Mouse (Mus musculus) hindbrain, postnatal 0 days (tissue): ENCODE data around the gene Mbd5. TPM values are rescaled to one million over a fixed set of nuclear protein-coding genes. Genes with fewer than 3 reads are reported as not detected.

Experiments
- ATAC-seq: fragments of 200-750 bp; cut with Nextera tagmentation; 2 replicates; pipeline ENCODE4 v1.8.0; 2017; ENCODE audit warnings: mild to moderate bottlenecking, moderate TSS enrichment, moderate library complexity
- DNase-seq: peaks from one replicate; pipeline ENCODE4 v3.0.0-alpha.2; 2015; ENCODE audit warnings: low spot score
- H3K27ac ChIP-seq: fragments of 300-500 bp; sonication (generic); 2 replicates; pipeline ENCODE4 v1.5.1; 2014; ENCODE audit warnings: mild to moderate bottlenecking
- H3K27me3 ChIP-seq: fragments of 300-500 bp; sonication (generic); 2 replicates; pipeline ENCODE4 v1.6.1; 2014; ENCODE audit warnings: low read length, mixed read lengths; ENCODE audit not compliant: insufficient read depth
- H3K36me3 ChIP-seq: fragments of 300-500 bp; sonication (generic); 2 replicates; pipeline ENCODE4 v1.6.1; 2014; ENCODE audit warnings: low read length, mixed read lengths; ENCODE audit not compliant: insufficient read depth
- H3K4me1 ChIP-seq: fragments of 300-500 bp; sonication (generic); 2 replicates; pipeline ENCODE4 v1.6.1; 2014; ENCODE audit warnings: antibody characterized with exemption, low read length, mixed read lengths; ENCODE audit not compliant: insufficient read depth
- H3K4me2 ChIP-seq: fragments of 300-500 bp; sonication (generic); 2 replicates; pipeline ENCODE4 v1.6.1; 2014; ENCODE audit warnings: low read depth, mild to moderate bottlenecking, low read length, moderate library complexity, mixed read lengths
- H3K4me3 ChIP-seq: fragments of 300-500 bp; sonication (generic); 2 replicates; pipeline ENCODE4 v1.5.1; 2014; ENCODE audit warnings: low read length
- H3K9ac ChIP-seq: fragments of 300-500 bp; sonication (generic); replicated peaks from 2 replicates; pipeline ENCODE4 v1.6.1; 2014; ENCODE audit warnings: mild to moderate bottlenecking, low read length, moderate library complexity, mixed read lengths
- H3K9me3 ChIP-seq: fragments of 300-500 bp; sonication (generic); 2 replicates; pipeline ENCODE4 v1.6.1; 2016; ENCODE audit warnings: low read length, mixed read lengths
- CTCF ChIP-seq: IDR thresholded peaks from 2 replicates; pipeline ENCODE4 v1.5.1; 2016; ENCODE audit warnings: antibody characterized with exemption, control low read depth, low read depth
- WGBS: fragments of 180-500 bp; shearing (Covaris S2); extraction: QIAGEN DNeasy Blood & Tissue Kit; methylation state at CpG from one replicate; pipeline ENCODE4 v1.1.7; 2014; 5-methylcytosine and 5-hydroxymethylcytosine counted together
- polyA plus RNA-seq: library from polyadenylated mRNA; unstranded; fragments of >200 nt; fragmentation: Nextera tagmentation; extraction: Ambion mirVana; gene quantifications from 2 replicates; pipeline ENCODE4 v1.2.1, GENCODE M21; 2015
- total RNA-seq: library from RNA; depleted of rRNA; stranded (reverse); fragments of >200 nt; gene quantifications from 2 replicates; pipeline ENCODE4 v1.2.3, GENCODE M21; 2014

Mbd5 gene
- total and polyA plus RNA-seq, 2 experiments from 2014 or later: 19.3 to 24.0 TPM

DNA sequence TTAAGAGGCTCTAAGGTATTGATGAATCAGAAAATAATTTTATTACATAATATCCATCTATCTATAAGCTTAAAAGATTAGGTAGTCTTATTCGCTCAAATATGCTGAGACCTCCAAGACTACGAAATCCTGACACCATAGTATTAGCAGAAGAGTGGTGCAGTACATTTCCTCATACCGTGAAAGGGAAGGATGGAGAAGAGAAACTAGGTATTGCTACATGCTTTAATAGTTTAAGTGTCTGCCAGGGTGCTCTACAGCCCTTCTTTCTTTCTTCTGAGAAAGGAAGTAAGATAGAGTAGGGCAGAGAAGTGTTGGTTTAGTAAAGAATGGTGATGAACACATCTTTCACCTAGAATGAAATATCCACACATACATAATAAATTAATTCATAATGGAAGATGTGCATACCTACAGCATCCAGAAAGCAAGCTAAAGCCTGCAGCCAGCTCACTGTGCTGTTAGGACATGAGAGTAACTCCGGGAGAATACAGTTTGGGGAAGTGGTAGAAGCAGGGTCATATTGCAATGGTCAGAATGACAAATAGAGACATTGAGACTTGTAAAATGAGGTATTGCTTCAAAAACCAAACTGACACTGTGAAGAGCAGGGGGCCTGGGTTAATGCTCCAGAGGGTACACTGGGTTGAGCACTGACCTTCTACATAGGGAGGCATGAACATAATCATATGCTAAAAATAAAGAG lies 326.9 kb downstream of the Mbd5 start:
- Histone ChIP-seq H3K9me3 (no peaks in the 10 kb centered on the region), H3K9ac (no peak overlapping the region), H3K4me1 (0 out of 2 replicates have a peak, but pooled peaks cover 7% of the 10 kb centered on the region), H3K36me3 (0 out of 2 replicates have a peak, but pooled peaks cover 8% of the 10 kb centered on the region), H3K27me3 (no peaks in the 10 kb centered on the region), H3K4me3 (no peak overlapping the region), H3K4me2 (no peak overlapping the region), H3K27ac (no peak overlapping the region)
- ATAC-seq (no peak), DNase-seq (no peak)
- TF ChIP-seq CTCF: no peak
- 95% methylated on average over 4 of the region's 4 CpGs for WGBS

DNA sequence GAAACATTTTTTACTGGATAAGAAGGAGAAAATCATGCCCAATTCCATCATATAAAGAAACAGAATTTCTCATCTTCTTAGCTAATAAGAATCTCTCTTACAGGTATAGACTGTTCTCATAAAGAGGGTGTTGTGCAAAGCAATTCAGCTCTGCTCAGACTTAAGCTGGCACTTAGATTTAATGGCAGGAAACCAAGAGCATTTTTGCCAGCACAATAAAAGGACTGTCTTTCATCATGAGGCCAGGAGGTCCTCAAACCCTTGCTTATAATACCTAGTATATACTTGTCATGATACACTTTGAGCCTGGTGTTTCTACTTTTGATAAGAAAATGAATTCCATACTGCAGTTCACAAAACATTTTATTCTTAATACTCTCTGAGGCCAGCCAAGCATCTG lies 331.2 kb downstream of the Mbd5 start:
- DNase-seq: no peak
- Histone ChIP-seq H3K4me2 (no peak overlapping the region), H3K4me3 (no peak overlapping the region), H3K36me3 (0 out of 2 replicates have a peak, but pooled peaks cover 8% of the 10 kb centered on the region), H3K27me3 (no peaks in the 10 kb centered on the region), H3K4me1 (no peaks in the 10 kb centered on the region), H3K9me3 (no peaks in the 10 kb centered on the region), H3K9ac (no peak overlapping the region), H3K27ac (no peak overlapping the region)
- no peak for ATAC-seq
- no peak for TF ChIP-seq CTCF

DNA sequence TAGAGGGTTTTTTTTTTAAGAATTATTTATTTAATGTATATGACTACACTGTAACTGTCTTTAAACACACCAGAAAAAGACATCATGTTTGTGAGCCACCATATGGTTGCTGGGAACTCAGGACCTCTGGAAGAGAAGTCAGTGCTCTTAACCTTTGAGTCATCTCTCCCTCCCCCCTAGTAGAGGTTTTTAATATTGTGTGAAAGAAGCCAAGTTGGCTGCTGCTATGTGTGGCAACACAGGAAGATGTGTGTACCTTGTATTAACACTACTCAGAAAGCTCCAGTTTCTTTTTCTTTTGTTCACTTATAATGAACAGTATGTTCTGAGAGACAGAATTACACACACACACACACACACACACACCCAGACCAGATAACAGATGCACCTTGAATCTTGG lies 334.3 kb downstream of the Mbd5 start:
- Histone ChIP-seq H3K36me3 (0 out of 2 replicates have a peak, but pooled peaks cover 6% of the 10 kb centered on the region), H3K4me3 (no peak overlapping the region), H3K4me2 (no peak overlapping the region), H3K9me3 (no peaks in the 10 kb centered on the region), H3K4me1 (no peaks in the 10 kb centered on the region), H3K27me3 (no peaks in the 10 kb centered on the region), H3K27ac (no peak overlapping the region), H3K9ac (no peak overlapping the region)
- no peak for DNase-seq
- no peak for TF ChIP-seq CTCF
- no peak for ATAC-seq

DNA sequence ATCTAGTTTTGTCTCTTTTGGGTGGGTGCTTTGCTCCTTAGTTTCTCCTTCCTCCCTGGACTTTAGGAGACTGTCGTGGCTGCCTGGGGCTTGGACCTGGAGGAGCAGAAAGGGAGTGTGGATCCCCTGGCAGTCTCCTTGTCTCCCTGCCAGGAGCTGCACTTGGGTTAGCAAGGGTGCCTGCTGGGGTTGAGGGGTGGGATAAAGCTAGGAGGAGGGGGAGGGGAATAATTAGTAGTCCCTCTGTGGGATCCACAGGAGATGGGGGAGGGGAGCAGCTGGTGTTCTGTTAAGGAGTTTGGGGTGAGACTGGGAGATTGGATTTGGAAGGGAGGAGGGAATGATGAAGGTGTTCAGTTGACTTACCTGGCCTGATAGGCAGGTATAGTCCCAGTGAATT lies 337.7 kb downstream of the Mbd5 start:
- no peaks in the 10 kb centered on the region for H3K9me3 ChIP-seq
- no peak overlapping the region for H3K9ac ChIP-seq
- H3K27ac ChIP-seq: no peak overlapping the region
- DNase-seq (no peak), ATAC-seq (no peak)
- H3K4me1 ChIP-seq: no peaks in the 10 kb centered on the region
- no peak for TF ChIP-seq CTCF
- 0 out of 2 replicates have a peak, but pooled peaks cover 3% of the 10 kb centered on the region for H3K36me3 ChIP-seq
- H3K27me3 ChIP-seq: no peaks in the 10 kb centered on the region
- 22% methylated on average over 1 of the region's 1 CpGs for WGBS
- no peak overlapping the region for H3K4me2 ChIP-seq
- no peak overlapping the region for H3K4me3 ChIP-seq

DNA sequence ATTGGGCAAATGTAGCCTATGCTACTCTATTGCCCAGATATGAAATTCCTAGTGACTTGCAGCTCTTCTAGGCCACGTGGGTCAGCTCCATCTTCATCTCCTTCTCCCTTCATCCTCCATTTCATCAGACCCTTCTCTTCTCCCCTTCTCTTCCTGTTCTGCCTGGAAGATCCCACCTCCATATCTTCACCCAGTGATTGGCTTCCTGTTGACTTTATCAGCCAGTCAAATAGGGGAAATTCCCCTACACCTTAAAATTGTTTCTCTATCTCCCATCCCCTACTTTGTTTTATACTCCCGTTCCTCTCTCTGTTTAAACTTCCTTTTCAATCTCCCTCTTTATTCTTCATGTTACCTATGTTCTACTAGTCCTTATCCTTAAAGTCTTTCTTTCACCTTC lies 342.4 kb downstream of the Mbd5 start:
- ATAC-seq (no peak), DNase-seq (no peak)
- H3K36me3 ChIP-seq: 0 out of 2 replicates have a peak, but pooled peaks cover 3% of the 10 kb centered on the region
- 89% methylated on average over 2 of the region's 2 CpGs for WGBS
- no peaks in the 10 kb centered on the region for H3K27me3 ChIP-seq
- no peak overlapping the region for H3K27ac ChIP-seq
- H3K4me3 ChIP-seq: no peak overlapping the region
- no peak overlapping the region for H3K4me2 ChIP-seq
- TF ChIP-seq CTCF: no peak
- no peaks in the 10 kb centered on the region for H3K9me3 ChIP-seq
- no peak overlapping the region for H3K9ac ChIP-seq
- no peaks in the 10 kb centered on the region for H3K4me1 ChIP-seq

DNA sequence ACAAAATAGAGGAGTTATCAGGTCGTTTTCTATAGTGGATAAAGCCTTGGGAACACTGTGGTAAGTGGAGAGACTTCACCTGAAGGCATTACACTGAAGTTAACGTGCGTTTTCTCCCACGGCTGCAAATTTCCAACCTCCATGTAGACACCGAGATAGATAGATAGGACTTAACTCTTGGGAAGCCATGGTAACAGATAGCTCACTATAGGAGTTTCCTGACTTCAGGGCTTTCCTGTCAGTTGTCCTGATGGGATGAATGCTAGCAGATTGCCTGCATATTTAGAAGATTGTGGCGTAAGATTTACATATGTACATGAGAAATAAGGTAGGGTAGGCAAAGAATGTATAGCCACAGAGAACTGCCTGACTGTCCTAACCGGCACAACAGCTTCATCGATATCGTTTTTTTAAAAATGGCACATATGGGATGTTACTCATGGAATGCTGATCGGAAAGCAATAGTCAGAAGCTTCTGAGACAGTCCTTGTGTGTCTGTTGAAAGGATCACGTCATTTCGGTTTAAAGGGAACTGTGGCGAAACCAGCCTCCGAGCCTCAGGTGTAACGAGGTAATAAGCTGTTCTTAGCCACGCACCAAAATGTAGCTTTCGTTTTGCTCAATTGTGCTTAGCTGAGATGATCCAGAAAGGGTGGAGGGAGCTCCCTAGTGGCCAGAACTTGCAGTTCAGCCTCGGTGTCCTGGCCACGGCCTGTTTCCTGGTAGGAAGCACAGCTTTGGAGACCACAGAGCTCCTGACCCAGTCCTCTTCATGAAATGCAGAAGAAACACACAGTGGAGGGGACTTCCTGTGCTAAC lies 363.5 kb downstream of the Mbd5 start:
- no peaks in the 10 kb centered on the region for H3K36me3 ChIP-seq
- TF ChIP-seq CTCF: peak; percentile 95
- H3K27ac ChIP-seq: no peak overlapping the region
- H3K9ac ChIP-seq: 0 out of 2 replicates have a peak overlapping the region, but pooled peaks have one; percentile 22
- peak; percentile 90 for DNase-seq
- H3K4me2 ChIP-seq: peak overlapping the region; percentile 50
- peak; percentile 92 for ATAC-seq
- 38% methylated on average over 19 of the region's 19 CpGs for WGBS
- H3K9me3 ChIP-seq: no peaks in the 10 kb centered on the region
- H3K27me3 ChIP-seq: no peaks in the 10 kb centered on the region
- no peaks in the 10 kb centered on the region for H3K4me1 ChIP-seq
- peak overlapping the region; percentile 32 for H3K4me3 ChIP-seq
